Mouse (Mus musculus) heart, embryonic 14.5 days (tissue): ENCODE data around the gene Gm6793. TPM values are rescaled to one million over a fixed set of nuclear protein-coding genes. Genes with fewer than 3 reads are reported as not detected.
A peak's percentile ranks its signal among the peaks of the same experiment; 100 is the strongest.

Experiments
- ATAC-seq: fragments of 200-750 bp; cut with Nextera tagmentation; 2 replicates; pipeline ENCODE4 v1.8.0; 2017; ENCODE audit warnings: low read depth, moderate TSS enrichment; ENCODE audit not compliant: insufficient number of reproducible peaks, insufficient read depth, low FRiP score
- H3K27ac ChIP-seq, 2 experiments: fragments of 200-500 bp in 1 of 2; fragments of 300-500 bp in 1 of 2; sonication (generic) in 1 of 2; replicated peaks in 1 of 2; 2 replicates each; pipeline ENCODE4 v1.5.1; 2012 to 2014; ENCODE audit warnings: low read depth in 2 of 2, low read length in 2 of 2, control low read depth in 1 of 2, mild to moderate bottlenecking in 1 of 2, mixed read lengths in 1 of 2; ENCODE audit not compliant: control insufficient read depth in 1 of 2, insufficient read depth in 1 of 2
- H3K27me3 ChIP-seq: fragments of 300-500 bp; sonication (generic); 2 replicates; pipeline ENCODE4 v1.6.1; 2014; ENCODE audit warnings: mild to moderate bottlenecking, low read length, control low read depth; ENCODE audit not compliant: control insufficient read depth, insufficient read depth
- H3K36me3 ChIP-seq: fragments of 300-500 bp; sonication (generic); 2 replicates; pipeline ENCODE4 v1.6.1; 2014; ENCODE audit warnings: mild to moderate bottlenecking, control low read depth, low read length, mixed read lengths; ENCODE audit not compliant: control insufficient read depth, insufficient read depth
- H3K4me1 ChIP-seq, 2 experiments: fragments of 200-500 bp in 1 of 2; fragments of 300-500 bp in 1 of 2; sonication (generic) in 1 of 2; 2 replicates each; pipeline ENCODE4 v1.6.1; 2012 to 2014; ENCODE audit warnings: low read length in 2 of 2, control low read depth in 1 of 2, mixed read lengths in 1 of 2; ENCODE audit not compliant: control insufficient read depth in 2 of 2, insufficient read depth in 2 of 2
- H3K4me2 ChIP-seq: fragments of 300-500 bp; sonication (generic); 2 replicates; pipeline ENCODE4 v1.6.1; 2014; ENCODE audit warnings: mild to moderate bottlenecking, low read length
- H3K4me3 ChIP-seq, 2 experiments: fragments of 200-500 bp in 1 of 2; fragments of 300-500 bp in 1 of 2; sonication (generic) in 1 of 2; 2 replicates each; pipeline ENCODE4 v1.5.1; 2012 to 2014; ENCODE audit warnings: low read length in 2 of 2, mild to moderate bottlenecking in 2 of 2, control low read depth in 1 of 2, low read depth in 1 of 2, moderate library complexity in 1 of 2; ENCODE audit not compliant: control insufficient read depth in 1 of 2, insufficient read depth in 1 of 2
- H3K9ac ChIP-seq: fragments of 300-500 bp; sonication (generic); 2 replicates; pipeline ENCODE4 v1.6.1; 2014; ENCODE audit warnings: mild to moderate bottlenecking, low read length
- H3K9me3 ChIP-seq: fragments of 300-500 bp; sonication (generic); 2 replicates; pipeline ENCODE4 v1.6.1; 2016; ENCODE audit warnings: low read length, control low read depth; ENCODE audit not compliant: control insufficient read depth
- WGBS: fragments of 180-500 bp; shearing (Covaris S2); extraction: QIAGEN DNeasy Blood & Tissue Kit; methylation state at CpG from one replicate; pipeline ENCODE4 v1.1.7; 2014; 5-methylcytosine and 5-hydroxymethylcytosine counted together
- polyA plus RNA-seq: library from polyadenylated mRNA; unstranded; fragments of >200 nt; fragmentation: Nextera tagmentation; extraction: Ambion mirVana; gene quantifications from 2 replicates; pipeline ENCODE4 v1.2.1, GENCODE M21; 2014

Gm6793 gene
- 0.50 and 0.59 TPM in 2 replicates for polyA plus RNA-seq

- H3K27me3 ChIP-seq, result no peaks in the 10 kb centered on the region
- whole genome bisulfite sequencing, result 87% methylated on average over 11 of the region's 11 CpGs
- H3K9me3 ChIP-seq, result no peaks in the 10 kb centered on the region
- ATAC-seq, result no peak
- no peak within 1 kb of the TSS for H3K9ac ChIP-seq
- H3K27ac ChIP-seq, result no peak within 1 kb of the TSS
- peaks cover 2 to 17% of the 10 kb centered on the region in 2 experiments; a peak in 3 of 4 replicates for H3K4me1 ChIP-seq
- no peak within 1 kb of the TSS for H3K4me3 ChIP-seq
- no peak within 1 kb of the TSS for H3K4me2 ChIP-seq
- H3K36me3 ChIP-seq, result peaks cover 45% of the 10 kb centered on the region
Measured at GRCm38 (mm10) chr8:112014936-112015335, at the start of gene Gm6793. Gene Gm6793, minus strand, starts transcription at chr8:112015036.

DNA sequence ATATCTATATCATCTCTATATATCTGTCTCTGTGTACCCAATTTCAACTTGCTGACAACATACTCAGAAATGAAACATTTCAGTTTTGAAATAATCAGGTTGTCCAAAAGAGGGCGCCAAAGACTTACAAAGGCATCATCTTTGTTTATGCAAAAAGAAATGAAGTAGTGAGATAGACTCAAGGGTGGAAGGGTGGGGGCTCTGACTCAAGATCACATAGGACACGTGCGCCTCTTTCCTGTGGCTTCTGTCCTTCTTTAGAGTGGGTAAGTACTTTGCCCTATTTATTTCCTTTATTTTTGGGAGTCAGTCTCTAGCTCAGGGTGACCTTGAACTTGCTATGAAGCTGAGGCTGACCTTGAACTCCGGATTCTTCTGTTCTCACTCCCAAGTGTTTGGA, 46.5 kb upstream of the Gm6793 start:
- no peaks in the 10 kb centered on the region for H3K27me3 ChIP-seq
- H3K27ac ChIP-seq, result no peak overlapping the region
- no peak overlapping the region for H3K9ac ChIP-seq
- no peak overlapping the region for H3K4me2 ChIP-seq
- ATAC-seq, result no peak
- WGBS, result 27% methylated on average over 4 of the region's 4 CpGs
- no peaks in the 10 kb centered on the region for H3K9me3 ChIP-seq
- H3K4me1 ChIP-seq, result no peaks in the 10 kb centered on the region
- no peak overlapping the region for H3K4me3 ChIP-seq
- H3K36me3 ChIP-seq, result no peaks in the 10 kb centered on the region

GRCm38 (mm10) chr8:112054456-112054855, 39.6 kb upstream of the Gm6793 start:
- Histone ChIP-seq H3K27me3 (no peaks in the 10 kb centered on the region), H3K36me3 (no peaks in the 10 kb centered on the region), H3K9ac (no peak overlapping the region), H3K4me1 (no peaks in the 10 kb centered on the region), H3K4me2 (no peak overlapping the region), H3K27ac (no peak overlapping the region), H3K9me3 (no peaks in the 10 kb centered on the region), H3K4me3 (no peak overlapping the region)
- ATAC-seq, result no peak

DNA sequence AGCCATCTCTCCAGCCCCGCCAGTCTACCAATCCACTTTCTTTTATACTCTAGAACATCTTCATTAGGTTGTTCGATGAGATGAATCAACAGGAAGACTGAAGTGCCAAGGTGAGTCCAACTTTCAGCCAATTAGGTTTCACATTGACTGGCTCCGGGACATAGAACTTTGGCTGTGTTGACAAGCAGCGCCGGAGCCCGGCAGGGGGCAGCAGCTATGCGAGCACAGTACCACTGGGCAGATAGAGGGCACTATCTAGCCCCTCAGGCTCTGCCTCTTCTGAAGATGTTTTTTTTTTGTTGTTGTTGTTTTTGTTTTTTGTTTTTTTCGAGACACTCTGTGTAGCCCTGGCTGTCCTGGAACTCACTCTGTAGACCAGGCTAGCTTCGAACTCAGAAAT, 36.7 kb upstream of the Gm6793 start:
- H3K4me1 ChIP-seq, result no peaks in the 10 kb centered on the region
- no peaks in the 10 kb centered on the region for H3K27me3 ChIP-seq
- no peaks in the 10 kb centered on the region for H3K36me3 ChIP-seq
- no peak overlapping the region for H3K4me2 ChIP-seq
- H3K27ac ChIP-seq, result no peak overlapping the region
- no peak overlapping the region for H3K4me3 ChIP-seq
- WGBS, result 62% methylated on average over 9 of the region's 9 CpGs
- no peak for ATAC-seq
- H3K9ac ChIP-seq, result no peak overlapping the region
- H3K9me3 ChIP-seq, result no peaks in the 10 kb centered on the region

DNA sequence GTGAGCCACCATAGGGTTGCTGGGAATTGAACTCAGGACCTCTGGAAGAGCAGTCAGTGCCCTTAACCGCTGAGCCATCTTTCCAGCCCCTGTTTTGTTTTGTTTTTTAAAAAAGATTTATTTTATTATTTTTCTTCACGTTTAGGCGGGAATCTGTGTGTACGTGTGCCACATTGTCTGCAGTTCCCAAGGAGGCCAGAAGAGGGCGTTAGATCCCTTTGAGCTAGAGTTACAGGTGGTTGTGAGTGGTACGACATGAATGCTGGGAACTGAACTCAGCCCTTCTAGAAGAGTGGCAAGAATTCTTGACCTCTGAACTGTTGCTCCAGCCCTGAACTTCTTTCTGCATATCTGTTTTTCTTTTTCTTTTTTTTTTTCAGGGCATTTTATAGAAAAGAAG, 35.1 kb upstream of the Gm6793 start:
- no peak for ATAC-seq
- Histone ChIP-seq H3K9ac (no peak overlapping the region), H3K27me3 (no peaks in the 10 kb centered on the region), H3K9me3 (no peaks in the 10 kb centered on the region), H3K4me3 (no peak overlapping the region), H3K4me1 (no peaks in the 10 kb centered on the region), H3K4me2 (no peak overlapping the region), H3K27ac (no peak overlapping the region), H3K36me3 (no peaks in the 10 kb centered on the region)
- WGBS, result 73% methylated on average over 6 of the region's 6 CpGs

DNA sequence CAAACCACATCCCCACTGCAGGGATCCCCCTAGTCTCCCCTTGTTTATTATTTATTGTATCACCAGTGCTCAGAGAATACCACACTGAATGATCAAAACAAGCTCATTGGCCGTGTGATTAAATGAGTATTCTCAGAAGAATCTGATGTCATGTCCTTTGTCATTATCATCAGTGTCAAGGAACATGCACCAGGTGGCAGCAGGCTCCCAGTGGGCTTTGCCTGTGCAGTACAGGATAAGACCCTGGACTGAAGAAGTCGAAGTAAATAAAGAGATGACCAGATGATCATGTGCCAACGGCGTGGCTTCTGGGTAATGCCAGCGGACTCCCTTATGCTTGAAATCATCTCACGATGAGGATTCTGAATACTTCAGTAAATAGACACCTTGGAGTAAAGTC, 33.5 kb upstream of the Gm6793 start:
- Histone ChIP-seq H3K4me3 (no peak overlapping the region), H3K4me1 (no peaks in the 10 kb centered on the region), H3K4me2 (no peak overlapping the region), H3K27ac (no peak overlapping the region), H3K9me3 (no peaks in the 10 kb centered on the region), H3K9ac (no peak overlapping the region), H3K27me3 (no peaks in the 10 kb centered on the region), H3K36me3 (no peaks in the 10 kb centered on the region)
- 70% methylated on average over 6 of the region's 6 CpGs for WGBS
- ATAC-seq, result no peak

DNA sequence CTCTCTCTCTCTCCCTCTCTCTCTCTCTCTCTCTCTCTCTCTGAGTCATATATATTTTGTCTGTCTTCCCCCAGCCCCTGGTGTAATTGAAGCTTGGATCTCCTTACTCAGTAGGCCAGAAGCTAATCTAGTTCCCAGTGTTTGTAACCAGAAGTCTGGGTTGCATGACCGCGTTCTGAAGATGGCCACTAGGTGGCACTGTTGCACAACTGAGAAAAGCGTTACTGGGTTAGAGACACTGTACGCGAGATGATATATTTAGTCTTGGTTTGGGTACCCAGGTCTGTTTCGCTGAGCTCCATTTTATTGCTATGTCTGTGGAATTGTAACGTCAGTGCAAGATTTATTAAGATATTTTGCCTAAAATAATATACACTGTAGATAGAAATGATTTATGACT, 31.1 kb upstream of the Gm6793 start:
- H3K27me3 ChIP-seq, result no peaks in the 10 kb centered on the region
- no peak overlapping the region for H3K4me2 ChIP-seq
- no peak overlapping the region for H3K9ac ChIP-seq
- no peaks in the 10 kb centered on the region for H3K4me1 ChIP-seq
- no peak overlapping the region for H3K27ac ChIP-seq
- 3% methylated on average over 7 of the region's 7 CpGs for WGBS
- no peaks in the 10 kb centered on the region for H3K36me3 ChIP-seq
- no peaks in the 10 kb centered on the region for H3K9me3 ChIP-seq
- ATAC-seq, result no peak
- no peak overlapping the region for H3K4me3 ChIP-seq

GRCm38 (mm10) chr8:112045182-112045581, 30.3 kb upstream of the Gm6793 start:
- Histone ChIP-seq H3K27me3 (no peaks in the 10 kb centered on the region), H3K9me3 (no peaks in the 10 kb centered on the region), H3K36me3 (no peaks in the 10 kb centered on the region), H3K4me3 (no peak overlapping the region), H3K4me2 (no peak overlapping the region), H3K9ac (no peak overlapping the region), H3K27ac (no peak overlapping the region), H3K4me1 (no peaks in the 10 kb centered on the region)
- ATAC-seq, result 0 out of 2 replicates have a peak, but pooled peaks have one; percentile 31
- 80% methylated on average over 5 of the region's 5 CpGs for WGBS
